Comparison of ENCODE assay signal across 29 mouse cellular contexts in the genomic region with DNA sequence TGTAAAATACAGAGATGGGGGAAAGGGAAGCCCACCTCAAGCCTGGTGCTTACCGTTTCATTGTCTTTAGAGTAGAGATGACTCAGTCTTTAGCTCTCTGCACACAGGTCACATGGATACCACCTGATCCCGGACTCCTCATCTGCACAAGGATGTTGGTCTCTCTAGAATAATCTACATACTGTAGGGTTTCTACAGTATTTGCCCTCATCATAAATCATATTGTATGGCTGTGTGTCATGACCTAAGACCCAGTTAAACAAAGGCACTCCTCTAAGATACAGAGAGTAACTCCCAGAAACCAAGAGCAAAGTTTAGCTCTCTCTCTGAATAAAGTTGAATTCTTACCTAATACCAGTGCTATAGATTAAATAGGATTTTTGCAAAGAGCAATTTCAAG.
A peak's percentile ranks its signal among the peaks of the same experiment; 100 is the strongest.
DNase-seq lines count a peak whose midpoint lies in the region; ATAC-seq and TF ChIP-seq lines count a peak whose summit lies in the region.
"Had no signal": no experiment of that assay in that cellular context is flagged by ENCODE, and none has a peak within 500 bp of the region (broad histone marks: within the 10 kb centered on the region; RNA-seq: fewer than 3 reads in every experiment).

No protein-coding gene starts in this region.

- no peak overlapping the region for H3K4me3 ChIP-seq in layer of hippocampus, adult 2 months
- no peak overlapping the region for H3K4me3 ChIP-seq in intestine, postnatal 0 days (ENCODE audit: low read depth, low read length)
- H3K4me3 ChIP-seq in stomach, embryonic 15.5 days (replicated peaks): no peak overlapping the region
- no peak overlapping the region for H3K4me3 ChIP-seq in cerebellum, adult 2 months (replicated peaks; ENCODE audit: insufficient read depth, low read depth, low read length)
- H3K4me3 ChIP-seq: embryonic facial prominence, embryonic 12.5 days; embryonic facial prominence, embryonic 15.5 days; gastrocnemius, adult 2 months; heart, adult 2 months; heart, embryonic 10.5 days; heart, embryonic 13.5 days; hindbrain, embryonic 12.5 days; hindbrain, embryonic 15.5 days had no signal

- H3K9me3 ChIP-seq in intestine, postnatal 0 days (ENCODE audit: control insufficient read depth): no peaks in the 10 kb centered on the region
- no peaks in the 10 kb centered on the region for H3K9me3 ChIP-seq in stomach, embryonic 15.5 days
- H3K9me3 ChIP-seq: embryonic facial prominence, embryonic 12.5 days; embryonic facial prominence, embryonic 15.5 days; G1E; heart, embryonic 10.5 days; heart, embryonic 13.5 days; hindbrain, embryonic 12.5 days; hindbrain, embryonic 15.5 days had no signal

- no peak for DNase-seq in layer of hippocampus, adult 2 months (ENCODE audit: low spot score in 2 of 2)
- DNase-seq in layer of hippocampus, postnatal 14 days (ENCODE audit: low spot score in 2 of 2): no peak
- DNase-seq in thymus, postnatal 0 days (ENCODE audit: low spot score): no peak
- no peak for DNase-seq in thymus, adult 18-20 months
- DNase-seq in gastrocnemius, postnatal 25 days: no peak
- no peak for DNase-seq in cerebellum, adult 2 months
- DNase-seq: adrenal gland, postnatal 10 days; adrenal gland, postnatal 36 days; B cell, adult 2 months; cerebellum, adult 18-20 months; cerebellum, adult 9-11 months; cerebellum, postnatal 25 days; forebrain, postnatal 0 days; gastrocnemius, adult 2 months; gastrocnemius, postnatal 36 days; heart, adult 2 months; heart, postnatal 14 days had no signal

- no peaks in the 10 kb centered on the region; the same call in 1 of the 2 replicates for H3K36me3 ChIP-seq in intestine, postnatal 0 days (ENCODE audit: control insufficient read depth, insufficient read depth)
- H3K36me3 ChIP-seq in stomach, embryonic 15.5 days: no peaks in the 10 kb centered on the region
- H3K36me3 ChIP-seq: embryonic facial prominence, embryonic 12.5 days; embryonic facial prominence, embryonic 15.5 days; heart, embryonic 10.5 days; hindbrain, embryonic 12.5 days; hindbrain, embryonic 15.5 days had no signal

- H3K4me1 ChIP-seq in intestine, postnatal 0 days (replicated peaks; ENCODE audit: control insufficient read depth, insufficient read depth, low read length): 0 out of 2 replicates have a peak, but pooled peaks cover 4% of the 10 kb centered on the region
- no peaks in the 10 kb centered on the region for H3K4me1 ChIP-seq in stomach, embryonic 15.5 days
- H3K4me1 ChIP-seq in cerebellum, adult 2 months (ENCODE audit: control insufficient read depth, insufficient read depth, low read length): peaks cover 10% of the 10 kb centered on the region
- H3K4me1 ChIP-seq: embryonic facial prominence, embryonic 12.5 days; embryonic facial prominence, embryonic 15.5 days; hindbrain, embryonic 12.5 days; hindbrain, embryonic 15.5 days had no signal

- TF ChIP-seq CTCF in layer of hippocampus, adult 2 months (conservative IDR thresholded peaks at IDR 0.05): no peak
- TF ChIP-seq CTCF in intestine, postnatal 0 days (IDR thresholded peaks at IDR 0.05; ENCODE audit: low read depth): no peak
- no peak for TF ChIP-seq CTCF in cerebellum, adult 2 months (IDR thresholded peaks at IDR 0.05; ENCODE audit: borderline replicate concordance, insufficient read depth, low read depth, low read length)

- H3K9ac ChIP-seq in intestine, postnatal 0 days (ENCODE audit: low read depth, low read length): no peak overlapping the region
- H3K9ac ChIP-seq in stomach, embryonic 15.5 days: no peak overlapping the region
- H3K9ac ChIP-seq: embryonic facial prominence, embryonic 12.5 days; embryonic facial prominence, embryonic 15.5 days; forebrain, postnatal 0 days; heart, embryonic 13.5 days; hindbrain, embryonic 12.5 days; hindbrain, embryonic 15.5 days had no signal

- no peak for TF ChIP-seq POLR2A in cerebellum, adult 2 months (IDR thresholded peaks at IDR 0.05; ENCODE audit: borderline replicate concordance, insufficient read depth, low read length)

- ATAC-seq in intestine, postnatal 0 days: peak; percentile 88
- peak; percentile 58; the same call in 1 of the 2 replicates for ATAC-seq in stomach, embryonic 15.5 days (ENCODE audit: insufficient read depth, low FRiP score, low read depth)
- ATAC-seq: forebrain, embryonic 14.5 days; forebrain, postnatal 0 days; Patski had no signal

- WGBS in intestine, postnatal 0 days: 42% methylated on average over 2 of the region's 2 CpGs
- 75% methylated on average over 2 of the region's 2 CpGs for WGBS in stomach, embryonic 15.5 days
- WGBS in cerebellum, adult 2 months: 95% methylated on average over 2 of the region's 2 CpGs

- H3K27ac ChIP-seq in layer of hippocampus, adult 2 months: 0 out of 2 replicates have a peak overlapping the region, but pooled peaks have one; percentile 18
- no peak overlapping the region for H3K27ac ChIP-seq in intestine, postnatal 0 days (ENCODE audit: low read depth, low read length)
- no peak overlapping the region for H3K27ac ChIP-seq in stomach, embryonic 15.5 days
- no peak overlapping the region for H3K27ac ChIP-seq in cerebellum, adult 2 months (ENCODE audit: insufficient read depth, low read length)
- H3K27ac ChIP-seq: embryonic facial prominence, embryonic 12.5 days; embryonic facial prominence, embryonic 15.5 days; gastrocnemius, adult 2 months; heart, adult 2 months; heart, embryonic 10.5 days; heart, embryonic 13.5 days; hindbrain, embryonic 12.5 days; hindbrain, embryonic 15.5 days had no signal

- no peak overlapping the region for H3K4me2 ChIP-seq in intestine, postnatal 0 days (replicated peaks; ENCODE audit: low read depth)
- H3K4me2 ChIP-seq in stomach, embryonic 15.5 days: no peak overlapping the region
- H3K4me2 ChIP-seq: embryonic facial prominence, embryonic 12.5 days; embryonic facial prominence, embryonic 15.5 days; heart, embryonic 13.5 days; hindbrain, embryonic 12.5 days; hindbrain, embryonic 15.5 days had no signal

- H3K27me3 ChIP-seq in intestine, postnatal 0 days (replicated peaks; ENCODE audit: control insufficient read depth, insufficient read depth, low read length): no peaks in the 10 kb centered on the region
- no peaks in the 10 kb centered on the region for H3K27me3 ChIP-seq in stomach, embryonic 15.5 days (replicated peaks)
- no peaks in the 10 kb centered on the region for H3K27me3 ChIP-seq in cerebellum, adult 2 months (ENCODE audit: control insufficient read depth, insufficient read depth, low read length)
- H3K27me3 ChIP-seq: CH12.LX; embryonic facial prominence, embryonic 12.5 days; embryonic facial prominence, embryonic 15.5 days; heart, embryonic 13.5 days; hindbrain, embryonic 12.5 days; hindbrain, embryonic 15.5 days; Patski had no signal
